Mouse (Mus musculus) cerebellum, adult 9-10 months (tissue): ENCODE results near the gene Adamts4.

Experiments
- DNase-seq: peaks from one replicate; pipeline ENCODE4 v3.0.0; 2022

The Adamts4 gene

DNA sequence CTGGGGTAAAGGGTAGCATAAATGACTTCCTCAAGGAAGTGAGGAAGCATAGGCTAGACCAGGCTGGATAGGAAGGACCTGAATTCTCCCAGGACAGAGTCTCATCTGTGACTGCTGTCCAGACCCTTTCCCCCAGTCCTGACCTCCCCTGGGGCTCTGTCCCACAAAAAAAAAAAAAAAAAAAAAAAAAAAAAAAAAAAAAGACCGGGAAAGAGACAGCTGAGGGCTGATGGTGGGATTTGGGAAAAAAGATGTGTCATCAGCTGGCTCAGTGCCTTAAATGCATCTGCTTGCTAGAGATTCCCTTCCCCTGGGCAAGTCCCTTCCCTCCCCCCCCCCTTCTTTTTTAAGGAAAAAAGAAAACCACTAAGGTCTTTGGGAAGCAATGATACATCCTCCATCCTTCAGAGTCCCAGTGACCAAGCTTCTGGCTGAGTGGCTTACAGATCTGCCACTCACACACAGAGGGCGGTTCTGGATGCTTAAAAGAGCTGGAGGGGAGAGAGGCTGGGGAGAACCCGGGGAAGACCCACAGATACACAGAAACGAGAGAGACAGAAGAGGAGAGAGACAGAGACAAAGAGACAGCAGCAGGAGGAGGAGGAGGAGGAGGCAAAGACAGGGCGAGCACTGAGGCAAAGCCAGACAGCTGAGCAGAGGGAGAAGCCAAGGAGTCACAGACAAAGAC lies at the start of gene Adamts4:
Adamts4 (plus strand) TSS at position 509 of the 688 bp plus-strand sequence.
- DNase-seq, result no peak

GRCm38 (mm10) chr1:171200769-171201168 lies 49.5 kb upstream of the Adamts4 start:
- no peak for DNase-seq

GRCm38 (mm10) chr1:171203471-171204248 lies 46.6 kb upstream of the Adamts4 start:
- no peak for DNase-seq

DNA sequence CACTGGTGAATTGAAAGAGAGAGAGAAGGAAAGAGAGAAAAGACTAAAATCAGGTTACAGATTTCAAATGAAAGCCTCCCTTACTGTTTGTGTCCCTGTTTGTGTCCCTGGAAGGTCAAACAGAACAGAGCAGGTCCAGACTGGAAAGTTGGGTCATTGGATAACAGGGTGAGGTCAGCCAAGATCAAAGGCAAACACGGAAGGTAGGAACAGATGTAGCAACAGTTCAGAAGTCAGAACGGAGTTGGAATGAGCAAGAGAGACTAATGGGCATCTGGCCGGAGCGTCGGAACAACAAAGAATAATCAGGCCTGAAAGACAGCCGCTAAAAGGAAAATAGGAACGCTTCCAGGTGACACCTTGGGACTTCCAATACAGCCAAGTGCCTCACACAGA lies 46.0 kb upstream of the Adamts4 start:
- no peak for DNase-seq

DNA sequence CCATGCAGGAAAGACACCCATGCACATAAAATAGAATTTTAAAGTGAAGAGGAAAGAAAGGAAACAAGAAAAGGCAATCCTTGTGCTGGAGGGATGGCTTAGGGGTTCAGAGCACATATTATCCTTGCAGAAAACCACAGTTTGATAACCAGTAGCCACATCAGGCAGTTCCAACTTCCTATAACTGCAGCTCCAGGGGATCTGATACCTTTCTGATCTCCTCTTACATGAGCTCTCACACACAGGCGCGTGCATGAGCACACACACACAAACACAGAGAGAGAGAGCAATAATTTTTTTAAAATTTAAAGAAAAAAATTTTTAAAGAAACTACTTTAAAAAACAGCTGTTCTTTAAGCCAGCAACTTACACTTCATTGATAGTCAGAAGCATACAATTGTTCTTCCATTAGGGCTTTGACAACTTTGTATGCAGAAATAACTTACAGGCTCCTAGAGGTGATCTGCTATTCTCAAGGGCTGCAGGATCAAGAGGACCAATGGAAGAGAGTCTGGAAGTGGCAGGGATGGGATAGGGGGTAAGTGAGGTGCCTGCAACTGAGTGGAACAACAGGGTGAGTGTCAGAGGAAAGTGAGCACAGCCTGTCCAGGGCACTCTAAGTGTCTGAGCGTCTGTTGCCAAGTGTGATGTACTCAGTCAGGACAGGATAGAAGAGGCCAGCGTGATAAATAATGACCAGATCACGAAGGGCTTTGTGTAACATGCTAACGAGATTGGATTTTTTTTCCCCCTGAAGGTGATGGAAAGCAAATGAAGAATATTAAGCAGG lies 44.3 kb upstream of the Adamts4 start:
- DNase-seq, result no peak

- DNase-seq, result no peak
Measured at GRCm38 (mm10) chr1:171209409-171209808, 40.8 kb upstream of the Adamts4 start.

GRCm38 (mm10) chr1:171212854-171213253 lies 37.4 kb upstream of the Adamts4 start:
- DNase-seq, result no peak

- no peak for DNase-seq
Measured at GRCm38 (mm10) chr1:171213801-171214496, 36.3 kb upstream of the Adamts4 start, which contains the start of gene Nr1i3. Gene Nr1i3, plus strand, starts transcription at chr1:171213970.

GRCm38 (mm10) chr1:171216241-171216955 lies 33.8 kb upstream of the Adamts4 start:
- no peak for DNase-seq

DNA sequence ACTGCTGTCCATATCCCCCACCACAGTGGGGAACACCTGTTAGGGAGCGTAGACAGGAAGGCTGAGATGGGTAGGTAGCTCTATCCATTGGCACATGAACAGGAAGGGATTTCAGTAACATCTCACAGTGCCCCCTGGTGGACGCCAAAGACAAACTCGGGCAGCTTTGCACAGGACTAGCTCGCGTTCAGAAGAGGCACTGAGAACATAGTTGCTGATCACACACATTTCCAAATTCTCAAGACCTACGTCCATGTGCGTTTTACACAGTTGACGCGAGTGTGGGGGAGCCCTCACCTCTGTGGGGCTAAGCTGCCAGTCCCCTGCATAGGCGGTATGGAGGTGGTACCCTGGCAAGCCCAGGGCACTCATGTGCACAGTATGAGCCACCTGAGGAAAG lies 29.4 kb upstream of the Adamts4 start:
- peak; percentile 88 for DNase-seq

- peak; percentile 58 for DNase-seq
Measured at GRCm38 (mm10) chr1:171221281-171222193, 28.7 kb upstream of the Adamts4 start.

GRCm38 (mm10) chr1:171222238-171223155 lies 27.7 kb upstream of the Adamts4 start, which contains the start of gene Tomm40l:
Gene Tomm40l, minus strand, starts transcription at chr1:171222514.
- DNase-seq, result peak; percentile 99

DNA sequence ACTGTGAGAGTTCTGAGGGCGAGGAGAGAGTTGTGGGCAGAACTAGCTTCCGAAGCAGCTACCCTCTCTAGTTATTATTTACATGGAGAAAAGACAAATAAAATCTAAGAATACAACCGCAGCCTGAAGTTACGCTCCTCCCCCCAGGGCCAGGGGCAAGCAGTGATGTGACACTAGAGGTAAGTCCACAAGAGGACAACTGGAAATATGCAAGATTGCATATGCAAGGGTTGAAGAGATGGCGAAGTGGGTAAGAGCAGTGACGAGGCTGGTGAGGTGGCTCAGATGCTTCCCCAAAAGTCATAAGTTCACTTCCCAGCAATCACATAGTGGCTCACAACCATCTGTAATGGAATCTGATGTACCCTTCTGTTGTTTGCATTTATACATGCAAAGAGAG lies 27.1 kb upstream of the Adamts4 start:
- peak; percentile 62 for DNase-seq

GRCm38 (mm10) chr1:171223796-171224195 lies 26.4 kb upstream of the Adamts4 start:
- peak; percentile 57 for DNase-seq

DNA sequence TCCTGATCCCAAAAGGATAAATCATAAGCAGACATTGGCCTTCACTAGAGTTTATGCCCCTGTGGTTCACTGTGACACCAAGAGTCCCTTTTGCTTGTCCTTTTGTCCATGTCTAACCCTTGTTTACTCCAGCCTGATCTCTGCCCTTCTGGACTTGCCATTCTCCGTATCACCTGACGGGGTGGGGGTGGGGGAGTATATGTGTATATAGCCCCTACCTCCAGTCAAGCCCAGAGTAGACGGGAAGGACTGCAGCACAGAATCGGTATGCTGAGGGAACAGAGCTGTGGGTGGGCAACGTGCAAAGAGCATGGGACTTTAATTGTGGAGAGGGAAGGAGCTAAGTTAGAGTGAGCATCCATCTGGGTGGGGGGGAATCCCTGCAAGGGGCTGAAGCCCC lies 25.4 kb upstream of the Adamts4 start, which contains the start of gene Apoa2:
Apoa2 (plus strand) TSS at position 198 of the 400 bp plus-strand sequence.
- no peak for DNase-seq

- no peak for DNase-seq
Measured at GRCm38 (mm10) chr1:171226780-171227179, 23.4 kb upstream of the Adamts4 start.

- no peak for DNase-seq
Measured at GRCm38 (mm10) chr1:171227879-171228278, 22.3 kb upstream of the Adamts4 start.

DNA sequence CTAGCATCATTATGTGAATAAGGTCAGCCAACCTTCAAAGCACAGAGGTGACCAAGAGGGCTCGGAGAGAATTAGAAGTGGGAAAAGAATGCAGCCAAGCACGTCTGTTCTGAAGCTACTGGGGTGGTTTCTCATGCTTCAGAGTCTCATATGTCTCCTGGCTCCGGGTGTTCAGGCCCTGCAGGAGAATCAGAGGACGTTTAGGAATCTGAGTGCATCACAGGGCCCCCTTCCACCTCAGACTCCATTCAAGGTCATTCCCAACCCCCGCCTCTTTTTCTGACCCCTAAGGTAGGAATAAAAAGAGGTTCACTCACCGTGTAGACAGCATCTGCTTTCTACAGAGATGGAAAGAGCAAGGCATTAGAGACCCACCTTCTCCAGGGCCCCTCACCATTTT lies 20.5 kb upstream of the Adamts4 start:
- DNase-seq, result no peak

- no peak for DNase-seq
Measured at GRCm38 (mm10) chr1:171230215-171230614, 20.0 kb upstream of the Adamts4 start.

GRCm38 (mm10) chr1:171231844-171232243 lies 18.4 kb upstream of the Adamts4 start:
- no peak for DNase-seq
